Mouse (Mus musculus) forebrain, embryonic 12.5 days (tissue): ENCODE measurements around the gene Fgfr2. TPM values are rescaled to one million over a fixed set of nuclear protein-coding genes. Genes with fewer than 3 reads are reported as not detected.

Experiments used
- ATAC-seq: fragments of 200-750 bp; cut with Nextera tagmentation; 2 replicates; pipeline ENCODE4 v1.8.0; 2017; ENCODE audit warnings: moderate TSS enrichment; ENCODE audit not compliant: low FRiP score
- H3K27ac ChIP-seq: fragments of 300-500 bp; sonication (generic); 2 replicates; pipeline ENCODE4 v1.5.1; 2016; ENCODE audit warnings: mild to moderate bottlenecking
- H3K27me3 ChIP-seq: fragments of 300-500 bp; sonication (generic); 2 replicates; pipeline ENCODE4 v1.6.1; 2016; ENCODE audit warnings: mild to moderate bottlenecking
- H3K36me3 ChIP-seq: fragments of 300-500 bp; sonication (generic); replicated peaks from 2 replicates; pipeline ENCODE4 v1.6.1; 2016; ENCODE audit warnings: mild to moderate bottlenecking
- H3K4me1 ChIP-seq: fragments of 300-500 bp; sonication (generic); 2 replicates; pipeline ENCODE4 v1.6.1; 2016
- H3K4me2 ChIP-seq: fragments of 300-500 bp; sonication (generic); 2 replicates; pipeline ENCODE4 v1.6.1; 2016; ENCODE audit warnings: mild to moderate bottlenecking, moderate library complexity
- H3K4me3 ChIP-seq: fragments of 300-500 bp; sonication (generic); replicated peaks from 2 replicates; pipeline ENCODE4 v1.5.1; 2016; ENCODE audit warnings: mild to moderate bottlenecking
- H3K9ac ChIP-seq: fragments of 300-500 bp; sonication (generic); 2 replicates; pipeline ENCODE4 v1.6.1; 2016; ENCODE audit warnings: mild to moderate bottlenecking
- H3K9me3 ChIP-seq: fragments of 300-500 bp; sonication (generic); 2 replicates; pipeline ENCODE4 v1.6.1; 2016
- WGBS: fragments of 180-500 bp; shearing (Covaris S2); methylation state at CpG from one replicate; pipeline ENCODE4 v1.1.7; 2016; 5-methylcytosine and 5-hydroxymethylcytosine counted together
- polyA plus RNA-seq: library from polyadenylated mRNA; unstranded; fragments of >200 nt; fragmentation: Nextera tagmentation; extraction: Ambion mirVana; gene quantifications from 2 replicates; pipeline ENCODE4 v1.2.1, GENCODE M21; 2016

Fgfr2 gene
- polyA plus RNA-seq, 1 experiment from 2014 or later, result 89.6 TPM

GRCm38 (mm10) chr7:132811716-132812618 lies 311.2 kb downstream of the Fgfr2 start:
- peaks cover 81% of the 10 kb centered on the region for H3K4me1 ChIP-seq
- no peak for ATAC-seq
- no peaks in the 10 kb centered on the region for H3K27me3 ChIP-seq
- H3K9ac ChIP-seq, result peak overlapping the region; percentile 87
- peak overlapping the region; percentile 94 for H3K27ac ChIP-seq
- H3K4me3 ChIP-seq, result peak overlapping the region; percentile 79
- peak overlapping the region; percentile 81 for H3K4me2 ChIP-seq
- 10% methylated on average over 23 of the region's 23 CpGs for WGBS
- no peaks in the 10 kb centered on the region for H3K36me3 ChIP-seq
- H3K9me3 ChIP-seq, result no peaks in the 10 kb centered on the region

DNA sequence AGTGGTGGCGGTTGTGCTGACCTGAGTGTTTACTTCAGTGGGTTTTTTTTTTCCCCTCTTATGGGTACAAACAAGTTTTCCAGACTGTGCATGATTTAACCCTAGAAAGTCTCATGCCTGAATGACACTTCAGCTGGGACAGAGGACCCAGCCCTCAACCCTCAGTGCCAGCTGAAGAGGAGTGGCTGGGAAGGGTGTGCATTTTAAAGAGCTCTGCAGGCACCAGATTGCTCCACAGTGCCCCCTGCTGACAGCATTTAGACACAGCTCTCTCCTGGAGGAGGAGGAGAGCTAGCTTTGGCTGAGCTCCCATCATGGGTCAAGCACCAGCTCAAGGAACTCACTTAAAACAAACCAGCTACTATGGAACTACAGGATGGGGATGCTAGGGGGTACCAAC lies 312.3 kb downstream of the Fgfr2 start:
- peak; percentile 24; the same call in 1 of the 2 replicates for ATAC-seq
- Histone ChIP-seq H3K36me3 (no peaks in the 10 kb centered on the region), H3K9ac (peak overlapping the region; percentile 87; the same call in 1 of the 2 replicates), H3K4me3 (peak overlapping the region; percentile 79), H3K27me3 (no peaks in the 10 kb centered on the region), H3K4me1 (peaks cover 87% of the 10 kb centered on the region), H3K4me2 (peak overlapping the region; percentile 81), H3K9me3 (no peaks in the 10 kb centered on the region), H3K27ac (peak overlapping the region; percentile 90)
- WGBS, result 17% methylated on average over 1 of the region's 1 CpGs

GRCm38 (mm10) chr7:132810368-132810767 lies 312.8 kb downstream of the Fgfr2 start:
- 0 out of 2 replicates have a peak overlapping the region, but pooled peaks have one; percentile 17 for H3K9ac ChIP-seq
- no peaks in the 10 kb centered on the region for H3K27me3 ChIP-seq
- no peaks in the 10 kb centered on the region for H3K9me3 ChIP-seq
- peak overlapping the region; percentile 81 for H3K4me2 ChIP-seq
- no peaks in the 10 kb centered on the region for H3K36me3 ChIP-seq
- 12% methylated on average over 6 of the region's 6 CpGs for WGBS
- peak overlapping the region; percentile 79 for H3K4me3 ChIP-seq
- H3K4me1 ChIP-seq, result peaks cover 87% of the 10 kb centered on the region
- peak overlapping the region; percentile 90 for H3K27ac ChIP-seq
- ATAC-seq, result no peak

GRCm38 (mm10) chr7:132809721-132810120 lies 313.4 kb downstream of the Fgfr2 start:
- Histone ChIP-seq H3K27me3 (no peaks in the 10 kb centered on the region), H3K9me3 (no peaks in the 10 kb centered on the region), H3K4me3 (peak overlapping the region; percentile 79; the same call in 1 of the 2 replicates), H3K4me1 (peaks cover 81% of the 10 kb centered on the region), H3K36me3 (no peaks in the 10 kb centered on the region; the same call in 1 of the 2 replicates), H3K27ac (peak overlapping the region; percentile 90), H3K9ac (peak overlapping the region; percentile 45; the same call in 1 of the 2 replicates), H3K4me2 (peak overlapping the region; percentile 81)
- no peak for ATAC-seq
- 21% methylated on average over 6 of the region's 6 CpGs for WGBS

DNA sequence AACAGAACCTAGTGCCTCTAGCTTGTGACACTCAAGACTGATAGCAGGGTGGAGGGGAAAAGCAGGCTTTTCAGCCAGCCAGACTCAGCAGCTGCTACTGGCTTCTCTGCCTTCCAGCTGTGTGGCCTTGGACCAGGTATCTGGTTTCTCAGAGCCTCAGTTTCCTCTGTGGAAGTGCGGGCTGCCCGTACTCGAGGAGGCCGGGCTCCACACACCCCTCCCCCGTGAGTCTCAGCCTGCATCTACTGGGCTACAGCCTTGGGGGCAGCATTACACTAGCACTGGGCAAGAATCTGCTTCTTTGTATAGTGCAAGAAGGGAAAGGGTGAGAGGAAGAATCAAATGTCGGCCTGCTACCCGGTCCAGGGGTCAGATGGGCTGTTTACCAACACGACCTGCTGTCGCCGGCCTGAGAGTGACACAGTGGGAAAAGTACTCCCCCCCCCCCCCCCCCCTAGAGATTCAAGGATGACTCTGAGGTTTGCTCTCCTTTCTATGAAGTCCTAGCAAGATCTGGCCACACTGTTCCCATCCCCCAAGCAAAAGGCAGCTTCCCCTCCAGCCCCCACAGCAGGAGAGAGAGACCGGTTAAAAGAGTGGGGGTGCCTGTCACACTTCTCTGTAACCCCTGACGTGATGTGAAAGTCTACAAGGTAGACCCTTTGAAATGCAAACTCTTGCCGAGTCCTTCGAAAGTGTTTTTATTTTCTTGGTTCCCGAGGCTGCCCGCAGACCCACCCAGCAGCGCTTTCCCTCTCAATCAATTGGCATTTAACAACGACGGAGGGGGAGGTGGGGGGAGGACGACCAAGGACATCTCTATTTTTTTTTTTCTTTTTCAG lies 314.1 kb downstream of the Fgfr2 start:
- peak overlapping the region; percentile 81 for H3K4me2 ChIP-seq
- H3K9ac ChIP-seq, result peak overlapping the region; percentile 45
- no peaks in the 10 kb centered on the region for H3K9me3 ChIP-seq
- peak; percentile 43 for ATAC-seq
- 1% methylated on average over 20 of the region's 20 CpGs for WGBS
- no peaks in the 10 kb centered on the region; the same call in 1 of the 2 replicates for H3K36me3 ChIP-seq
- peak overlapping the region; percentile 90 for H3K27ac ChIP-seq
- H3K27me3 ChIP-seq, result no peaks in the 10 kb centered on the region
- peak overlapping the region; percentile 11; the same call in 1 of the 2 replicates for H3K4me3 ChIP-seq
- H3K4me1 ChIP-seq, result peaks cover 75% of the 10 kb centered on the region

DNA sequence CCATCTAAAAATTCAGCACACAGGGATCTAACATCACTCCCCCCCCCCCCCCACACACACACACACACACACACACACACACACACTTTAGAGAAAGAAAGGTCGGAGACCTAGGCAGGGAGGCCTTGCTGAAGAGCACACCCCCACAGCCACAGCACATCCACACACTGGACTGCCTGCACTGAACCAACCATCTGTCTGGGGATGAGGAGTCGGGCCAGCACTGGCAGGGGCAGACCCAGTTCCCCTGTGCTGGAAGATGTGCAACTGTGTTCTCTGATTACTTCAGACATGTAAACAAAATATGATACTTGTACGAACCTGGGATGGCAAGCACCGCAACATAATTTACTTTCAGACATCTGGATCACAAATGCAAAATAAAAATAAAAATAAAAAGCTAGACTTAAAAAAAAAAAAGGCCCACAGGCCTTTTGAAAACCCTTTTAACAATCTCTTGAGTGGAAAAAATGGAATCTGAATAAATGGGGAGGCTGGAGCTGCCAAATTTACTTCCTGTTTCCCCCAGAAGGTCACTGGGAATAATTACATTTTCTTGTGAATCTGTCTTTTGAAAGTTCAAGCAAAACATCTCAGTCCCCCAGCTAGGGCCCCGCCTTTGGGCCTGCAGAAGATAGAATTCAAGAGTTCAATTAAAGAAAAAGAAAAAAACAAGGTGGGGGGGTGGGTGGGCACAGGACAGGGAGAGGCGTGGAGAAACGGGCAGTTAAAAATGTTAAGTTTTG lies 314.9 kb downstream of the Fgfr2 start:
- Histone ChIP-seq H3K4me2 (peak overlapping the region; percentile 81), H3K27ac (peak overlapping the region; percentile 90), H3K36me3 (no peaks in the 10 kb centered on the region; the same call in 1 of the 2 replicates), H3K9ac (peak overlapping the region; percentile 45), H3K9me3 (no peaks in the 10 kb centered on the region), H3K27me3 (no peaks in the 10 kb centered on the region), H3K4me1 (peaks cover 72% of the 10 kb centered on the region), H3K4me3 (0 out of 2 replicates have a peak overlapping the region, but pooled peaks have one; percentile 11)
- ATAC-seq, result no peak
- 33% methylated on average over 7 of the region's 7 CpGs for WGBS

GRCm38 (mm10) chr7:132806926-132807857 lies 316.0 kb downstream of the Fgfr2 start:
- no peak for ATAC-seq
- WGBS, result 51% methylated on average over 13 of the region's 13 CpGs
- no peak overlapping the region for H3K4me2 ChIP-seq
- H3K4me3 ChIP-seq, result no peak overlapping the region
- H3K36me3 ChIP-seq, result peaks cover 6% of the 10 kb centered on the region; the same call in 1 of the 2 replicates
- H3K4me1 ChIP-seq, result peaks cover 72% of the 10 kb centered on the region
- peak overlapping the region; percentile 90 for H3K27ac ChIP-seq
- no peaks in the 10 kb centered on the region for H3K9me3 ChIP-seq
- no peaks in the 10 kb centered on the region for H3K27me3 ChIP-seq
- H3K9ac ChIP-seq, result 0 out of 2 replicates have a peak overlapping the region, but pooled peaks have one; percentile 21

DNA sequence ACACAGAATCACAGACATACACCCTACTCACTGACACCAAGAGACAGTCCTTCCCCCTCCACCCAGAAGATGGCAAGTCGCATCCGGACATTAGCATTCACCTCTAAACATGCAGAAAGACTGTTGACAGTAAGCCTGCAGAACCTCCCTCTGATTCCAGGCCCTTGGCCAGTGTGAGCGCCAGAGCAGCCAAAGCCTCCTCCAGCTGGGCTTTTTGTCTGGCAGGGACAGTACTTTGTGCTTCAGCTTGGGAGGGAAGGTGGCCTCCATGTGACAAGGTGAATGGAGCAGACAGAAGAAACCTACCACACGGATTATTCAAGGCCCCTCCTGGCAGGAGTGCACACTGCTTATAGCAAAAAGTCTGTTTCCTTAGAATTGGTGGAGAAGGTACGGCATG lies 316.9 kb downstream of the Fgfr2 start:
- H3K27ac ChIP-seq, result peak overlapping the region; percentile 90; the same call in 1 of the 2 replicates

GRCm38 (mm10) chr7:132804951-132805350 lies 318.2 kb downstream of the Fgfr2 start:
- no peaks in the 10 kb centered on the region for H3K27me3 ChIP-seq
- 90% methylated on average over 5 of the region's 5 CpGs for WGBS
- peaks cover 57% of the 10 kb centered on the region for H3K4me1 ChIP-seq

More for the DNA sequence above, 316.9 kb downstream of the Fgfr2 start:
- 54% methylated on average over 5 of the region's 5 CpGs for WGBS
- ATAC-seq, result no peak
- no peak overlapping the region for H3K4me2 ChIP-seq
- H3K9ac ChIP-seq, result 0 out of 2 replicates have a peak overlapping the region, but pooled peaks have one; percentile 21
- peaks cover 64% of the 10 kb centered on the region for H3K4me1 ChIP-seq
- H3K27me3 ChIP-seq, result no peaks in the 10 kb centered on the region
- no peaks in the 10 kb centered on the region for H3K9me3 ChIP-seq
- H3K4me3 ChIP-seq, result no peak overlapping the region
- H3K36me3 ChIP-seq, result peaks cover 7% of the 10 kb centered on the region; the same call in 1 of the 2 replicates

DNA sequence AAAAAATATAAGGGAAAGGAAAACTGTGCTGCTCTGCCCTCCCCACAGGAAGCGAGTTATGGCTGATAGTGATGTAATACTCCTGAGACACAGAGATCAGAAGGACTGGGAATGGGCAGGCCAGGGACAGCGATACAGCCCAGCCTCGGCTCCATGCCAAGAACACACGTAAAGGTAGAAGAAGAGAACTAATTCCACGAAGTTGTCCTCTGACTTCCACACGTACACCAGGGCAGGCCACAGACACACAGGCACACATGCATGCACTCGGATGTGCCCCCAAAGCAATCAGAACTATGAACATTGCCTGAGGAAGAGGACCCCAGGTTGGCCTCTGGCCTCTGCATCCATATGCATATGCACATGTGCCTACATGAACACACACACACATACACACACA lies 318.7 kb downstream of the Fgfr2 start:
- no peaks in the 10 kb centered on the region for H3K9me3 ChIP-seq
- 90% methylated on average over 7 of the region's 7 CpGs for WGBS
- H3K9ac ChIP-seq, result no peak overlapping the region
- H3K27me3 ChIP-seq, result no peaks in the 10 kb centered on the region
- peaks cover 11% of the 10 kb centered on the region for H3K36me3 ChIP-seq
- ATAC-seq, result no peak
- H3K4me1 ChIP-seq, result peaks cover 57% of the 10 kb centered on the region
- no peak overlapping the region for H3K27ac ChIP-seq
- no peak overlapping the region for H3K4me2 ChIP-seq
- H3K4me3 ChIP-seq, result no peak overlapping the region

More at GRCm38 (mm10) chr7:132804951-132805350, 318.2 kb downstream of the Fgfr2 start:
- H3K4me3 ChIP-seq, result no peak overlapping the region
- H3K36me3 ChIP-seq, result peaks cover 11% of the 10 kb centered on the region
- H3K4me2 ChIP-seq, result no peak overlapping the region
- H3K9me3 ChIP-seq, result no peaks in the 10 kb centered on the region
- no peak for ATAC-seq
- no peak overlapping the region for H3K27ac ChIP-seq
- H3K9ac ChIP-seq, result no peak overlapping the region
